Mouse (Mus musculus): ENCODE data around the gene Endou. TPM values are rescaled to one million over a fixed set of nuclear protein-coding genes. Genes with fewer than 3 reads are reported as not detected.
"Not testable (repeated sequence)": the region's sequence is repeated elsewhere in the genome, so short reads cannot be mapped to it uniquely, and the experiment has no call there.

Endou gene
- total RNA-seq, 2 experiments from 2014 or later: 3.5 to 4.6 TPM

GRCm38 (mm10) chr15:97677341-97677740, 53.8 kb downstream of the Endou start:
- DNase-seq: no peak

GRCm38 (mm10) chr15:97675927-97676326, 55.2 kb downstream of the Endou start:
- no peak for DNase-seq

DNA sequence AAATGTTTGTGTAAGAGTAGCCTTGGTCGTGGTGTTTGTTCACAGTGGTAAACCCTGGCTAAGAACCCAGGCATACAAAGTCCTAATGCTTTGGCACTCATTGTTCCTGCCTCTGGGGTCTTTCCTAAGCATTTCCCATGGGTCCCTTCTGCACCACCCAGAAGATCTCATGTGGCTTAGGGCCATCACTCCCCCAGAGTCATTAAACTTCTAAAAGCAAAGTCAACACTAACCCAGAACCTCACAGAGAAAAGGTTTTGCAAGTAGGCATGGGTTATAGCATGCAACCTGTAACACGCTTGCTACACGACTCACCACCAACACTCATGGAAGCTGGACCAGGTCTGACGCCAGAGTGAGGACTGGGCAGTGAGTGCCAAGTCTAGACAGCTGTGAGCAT, 56.7 kb downstream of the Endou start:
- no peak for DNase-seq

- DNase-seq: no peak
Observed at GRCm38 (mm10) chr15:97673256-97674000, 57.7 kb downstream of the Endou start.

GRCm38 (mm10) chr15:97672211-97672765, 58.9 kb downstream of the Endou start:
- no peak for DNase-seq

DNA sequence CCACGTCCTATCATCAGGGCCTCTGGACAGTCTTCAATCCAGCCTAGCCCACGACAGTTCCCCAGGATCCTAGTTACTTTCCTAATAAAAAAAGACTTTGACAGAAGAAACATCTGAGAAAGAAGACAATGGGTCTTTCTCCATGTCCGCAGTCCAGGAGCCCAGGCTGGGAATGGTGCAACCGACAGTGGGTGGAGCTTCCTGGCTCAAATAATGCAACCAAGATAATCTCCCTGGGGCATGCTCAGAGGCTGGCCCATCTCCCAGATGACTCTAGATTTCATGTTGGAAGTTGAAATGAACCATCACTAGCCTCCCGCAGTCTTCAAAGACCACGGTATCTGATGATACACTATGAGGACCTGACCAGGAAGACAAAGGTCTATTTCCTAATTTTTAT, 60.6 kb downstream of the Endou start:
- DNase-seq: no peak

GRCm38 (mm10) chr15:97668158-97668877, 62.8 kb downstream of the Endou start:
- not testable (repeated sequence) for DNase-seq

GRCm38 (mm10) chr15:97667437-97667836, 63.7 kb downstream of the Endou start:
- DNase-seq: peak; percentile 76

- no peak for DNase-seq
Observed at GRCm38 (mm10) chr15:97666457-97666770, 64.7 kb downstream of the Endou start.

DNA sequence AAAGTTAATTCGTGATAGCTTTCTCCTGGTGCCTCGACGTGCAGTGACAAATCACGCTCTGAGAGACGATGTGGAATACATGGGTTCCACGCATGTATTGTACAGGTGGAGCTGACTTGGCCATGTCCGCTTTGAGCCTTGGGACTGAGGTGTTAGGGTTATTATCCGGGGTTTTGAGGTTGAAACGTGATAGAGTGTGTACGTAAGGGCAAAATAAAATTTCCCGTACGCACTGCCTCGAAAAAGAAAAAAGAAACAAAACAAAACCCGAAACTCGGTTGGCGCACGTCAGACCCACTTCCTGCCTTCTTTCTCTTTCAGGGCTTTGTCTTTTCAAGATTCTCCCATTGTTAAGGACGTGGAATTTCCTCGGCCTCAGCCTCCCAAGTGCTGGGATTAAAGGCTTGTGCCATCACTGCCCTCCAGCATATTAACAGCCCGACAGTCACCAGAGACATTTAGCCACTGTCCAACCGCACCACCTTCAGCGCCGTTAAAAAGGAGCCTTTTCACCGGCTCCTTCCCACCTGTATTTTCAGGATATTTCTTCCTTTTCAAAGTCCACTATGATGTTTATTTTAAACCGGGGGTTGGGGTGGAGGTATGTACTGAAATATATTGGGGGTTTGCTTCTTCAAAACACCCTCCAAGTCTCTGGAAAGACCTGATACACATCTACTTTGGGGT, 65.2 kb downstream of the Endou start:
- no peak for DNase-seq

- DNase-seq: no peak
Observed at GRCm38 (mm10) chr15:97664981-97665668, 66.0 kb downstream of the Endou start.

DNA sequence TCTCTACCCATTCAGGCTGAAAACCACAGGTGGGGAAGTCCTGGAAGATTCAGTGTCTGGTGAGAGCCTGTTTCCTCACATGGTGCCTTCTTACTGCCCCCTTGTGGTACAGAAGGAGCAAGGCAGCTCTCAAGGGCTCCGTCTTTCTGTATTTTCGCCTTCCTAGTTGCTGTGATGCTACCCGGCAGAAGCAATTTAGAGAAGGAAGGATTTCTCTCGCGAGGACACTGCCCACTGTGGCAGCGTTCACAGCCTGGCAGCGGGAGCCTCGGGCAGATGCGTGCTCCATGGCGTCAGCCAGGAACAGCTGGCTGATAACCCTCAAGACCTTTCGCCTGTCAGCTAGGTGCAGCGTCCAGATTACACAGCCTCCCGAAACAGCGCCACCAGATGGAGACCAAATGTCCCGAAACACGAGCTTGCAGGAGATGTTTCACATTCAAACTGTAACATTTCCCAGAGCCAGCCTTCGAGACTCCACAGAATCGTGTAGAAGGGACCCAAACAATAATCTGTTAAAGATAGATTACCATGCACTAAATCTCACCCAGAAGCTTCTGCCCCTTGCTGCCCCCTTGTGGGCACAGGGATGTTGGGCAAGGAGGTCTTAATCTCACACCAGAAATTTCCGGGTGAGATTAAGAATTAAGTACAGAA, 67.3 kb downstream of the Endou start:
- peak; percentile 73 for DNase-seq

Other genes starting within 250 kb of the Endou start
- 10 to 100 TPM; 16.0 to 19.7 TPM for gene Rpap3, start 25.5 kb downstream of the Endou start, total RNA-seq (2021)
- gene Rapgef3, start 36.6 kb upstream of the Endou start, total RNA-seq (2021): 10 to 100 TPM; 32.7 to 33.4 TPM
- gene Slc48a1, start 47.2 kb upstream of the Endou start, total RNA-seq (2021): 10 to 100 TPM; 58.7 to 59.2 TPM
- 10 to 100 TPM; 51.6 to 52.0 TPM for gene Hdac7, start 113.2 kb upstream of the Endou start, total RNA-seq (2021)
- 1 to 10 TPM; 2.8 to 3.0 TPM for gene Vdr, start 179.3 kb upstream of the Endou start, total RNA-seq (2021)
- 10 to 100 TPM; 20.5 to 20.6 TPM for gene Tmem106c, start 232.9 kb upstream of the Endou start, total RNA-seq (2021)